Mouse (Mus musculus) cerebellum, adult 11-12 months (tissue): ENCODE data around the gene Mmel1.

Experiments used
- DNase-seq: peaks from one replicate; pipeline ENCODE4 v3.0.0; 2022

The Mmel1 gene

GRCm38 (mm10) chr4:154941831-154942230, 72.4 kb downstream of the Mmel1 start:
- no peak for DNase-seq

DNA sequence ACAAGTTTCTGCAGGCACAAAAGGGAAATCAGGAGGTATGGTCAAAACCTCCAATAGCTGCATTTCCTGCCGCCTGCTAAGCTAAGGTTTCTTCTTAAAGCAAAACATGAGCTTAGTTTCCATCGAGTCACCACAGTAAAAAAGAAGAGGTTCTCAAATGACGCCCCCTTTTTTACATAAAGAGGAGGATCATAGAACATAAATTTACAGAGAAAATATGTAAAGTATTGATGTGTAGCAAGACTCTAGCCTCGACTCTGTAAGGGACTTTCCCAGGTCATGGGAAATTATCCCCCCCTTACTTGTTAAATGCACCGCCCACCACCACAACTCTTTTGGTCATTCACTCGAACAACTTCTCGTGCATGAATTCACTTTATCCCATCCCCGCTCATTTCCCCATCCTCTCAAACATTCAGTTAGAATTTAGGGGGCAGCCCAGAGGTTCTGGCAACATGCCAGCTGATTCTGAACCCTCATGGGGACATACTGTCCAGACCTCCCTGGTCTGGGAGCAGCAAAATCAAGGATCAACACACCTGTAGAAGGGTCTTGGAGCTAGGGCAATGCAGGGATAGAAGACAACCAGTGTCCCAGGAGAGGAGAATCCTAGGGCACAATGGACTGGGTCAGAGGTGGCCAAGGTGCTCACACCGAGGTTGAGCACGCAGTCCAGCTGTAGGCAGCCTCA, 73.4 kb downstream of the Mmel1 start:
- DNase-seq: no peak

DNA sequence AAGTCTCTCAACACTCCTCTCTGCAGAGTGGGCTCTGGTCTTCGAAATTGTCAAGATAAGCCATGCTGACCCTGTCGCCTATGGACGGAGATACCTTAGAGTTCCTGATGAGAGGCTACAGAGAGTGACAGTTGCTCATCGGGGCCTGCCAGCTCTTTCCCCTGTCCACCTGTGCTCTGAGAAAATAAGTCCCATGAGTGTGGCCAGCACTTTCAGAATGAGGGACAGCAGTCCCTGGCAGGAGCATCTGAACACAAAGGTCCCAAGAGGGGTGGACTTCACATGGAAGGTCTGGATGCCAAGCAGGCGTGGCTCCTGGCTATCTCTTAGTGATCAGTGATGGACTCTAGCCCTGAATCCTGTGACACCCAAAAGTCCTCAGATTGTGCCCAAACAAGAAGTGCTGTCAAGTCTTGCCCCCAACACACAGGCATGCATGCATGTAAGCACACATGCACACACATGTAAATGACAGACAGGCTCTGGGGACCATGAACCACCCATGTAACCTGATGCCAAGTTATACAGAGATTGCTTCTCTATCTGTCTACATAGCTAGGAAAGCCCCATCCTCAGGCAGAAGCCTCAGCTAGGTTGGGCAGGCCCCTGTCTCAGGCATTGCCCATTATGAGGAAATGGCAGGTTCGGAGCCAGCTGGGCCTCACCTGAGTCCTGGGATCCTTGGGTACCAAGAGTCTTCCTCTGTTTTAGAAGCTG, 74.1 kb downstream of the Mmel1 start:
- no peak for DNase-seq

DNA sequence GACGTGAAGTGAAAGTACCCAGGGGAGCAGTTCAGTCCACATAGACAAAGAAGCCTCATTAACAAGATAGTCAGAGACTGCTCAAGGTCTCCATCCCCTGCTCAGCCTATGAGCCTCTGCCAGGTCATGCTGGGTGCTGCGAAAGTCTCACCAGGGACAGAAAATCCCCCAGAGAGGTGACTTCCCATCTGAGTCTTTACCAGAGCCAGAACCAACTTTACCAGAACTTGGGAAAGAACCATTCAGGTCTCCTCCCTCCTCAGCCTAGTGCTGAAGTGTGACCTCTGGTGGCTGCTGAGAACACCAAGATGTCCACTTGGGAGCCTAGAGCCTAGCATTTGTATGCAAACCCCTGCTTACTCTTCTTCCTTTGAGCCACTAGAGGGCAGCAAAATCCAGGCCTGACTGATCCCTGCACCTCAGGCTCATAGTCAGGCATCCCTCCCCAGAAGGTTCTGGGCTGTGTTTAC, 74.8 kb downstream of the Mmel1 start:
- peak; percentile 85 for DNase-seq
